Mouse (Mus musculus): ENCODE results near the gene Emp2. TPM values are rescaled to one million over a fixed set of nuclear protein-coding genes. Genes with fewer than 3 reads are reported as not detected.
A peak's percentile ranks its signal among the peaks of the same experiment; 100 is the strongest.

Gene Emp2
- total RNA-seq (2021), result 10 to 100 TPM; 14.7 to 15.5 TPM
- long read RNA-seq, transcript Emp2-201 (5 exons, 3,440 nt), result major isoform, 34 of 37 reads
- long read RNA-seq, partial matches to known transcripts, result 1 of 37 reads
- long read RNA-seq, other reads (novel, unspliced or antisense), result 2 of 37 reads

- DNase-seq (ENCODE audit: low spot score in 2 of 2), result peak in 1 of 2 experiments; percentile 39
Measured at GRCm38 (mm10) chr16:10313646-10314088, at the start of gene Emp2. Emp2 (minus strand) TSS chr16:10313968.

DNA sequence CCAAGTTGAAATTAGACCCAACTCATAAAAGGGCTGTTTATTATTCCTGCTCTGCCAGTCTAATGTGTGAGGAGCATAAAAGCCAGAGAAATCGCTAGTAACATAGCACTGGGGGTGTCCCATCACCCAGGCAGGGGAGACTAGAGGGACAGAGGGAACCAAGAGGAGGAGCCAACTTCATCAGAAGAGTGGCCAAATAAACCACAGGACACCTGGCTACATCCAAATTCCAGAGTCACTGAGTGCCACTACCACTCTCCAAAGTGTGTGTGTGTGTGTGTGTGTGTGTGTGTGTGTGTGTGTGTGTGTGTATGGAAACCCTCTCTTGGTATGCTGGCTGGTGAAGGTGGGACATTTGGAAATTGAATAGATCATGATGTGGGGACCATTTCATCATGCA lies 49.3 kb upstream of the Emp2 start:
- no peak for DNase-seq (ENCODE audit: low spot score in 2 of 2)

DNA sequence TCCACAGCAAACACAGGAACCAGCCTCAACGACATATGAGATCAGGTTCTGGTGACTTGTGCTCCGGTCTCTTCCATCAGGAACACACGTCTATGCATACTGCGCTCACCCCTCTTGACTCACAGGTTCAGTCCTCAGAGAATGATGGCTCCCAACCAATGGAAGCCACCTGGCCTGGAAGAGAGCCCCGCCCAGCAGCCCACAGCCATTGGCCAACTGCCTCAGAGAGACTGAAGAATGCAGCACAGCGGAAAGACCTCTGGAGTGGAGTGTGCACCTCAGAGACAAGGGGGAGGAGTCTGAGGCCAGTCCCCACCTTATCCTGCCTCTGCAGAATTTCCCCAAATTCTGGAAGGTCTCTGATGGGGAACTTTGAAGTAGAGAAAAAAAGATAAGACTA lies 45.5 kb upstream of the Emp2 start:
- DNase-seq (ENCODE audit: low spot score in 2 of 2), result no peak

DNA sequence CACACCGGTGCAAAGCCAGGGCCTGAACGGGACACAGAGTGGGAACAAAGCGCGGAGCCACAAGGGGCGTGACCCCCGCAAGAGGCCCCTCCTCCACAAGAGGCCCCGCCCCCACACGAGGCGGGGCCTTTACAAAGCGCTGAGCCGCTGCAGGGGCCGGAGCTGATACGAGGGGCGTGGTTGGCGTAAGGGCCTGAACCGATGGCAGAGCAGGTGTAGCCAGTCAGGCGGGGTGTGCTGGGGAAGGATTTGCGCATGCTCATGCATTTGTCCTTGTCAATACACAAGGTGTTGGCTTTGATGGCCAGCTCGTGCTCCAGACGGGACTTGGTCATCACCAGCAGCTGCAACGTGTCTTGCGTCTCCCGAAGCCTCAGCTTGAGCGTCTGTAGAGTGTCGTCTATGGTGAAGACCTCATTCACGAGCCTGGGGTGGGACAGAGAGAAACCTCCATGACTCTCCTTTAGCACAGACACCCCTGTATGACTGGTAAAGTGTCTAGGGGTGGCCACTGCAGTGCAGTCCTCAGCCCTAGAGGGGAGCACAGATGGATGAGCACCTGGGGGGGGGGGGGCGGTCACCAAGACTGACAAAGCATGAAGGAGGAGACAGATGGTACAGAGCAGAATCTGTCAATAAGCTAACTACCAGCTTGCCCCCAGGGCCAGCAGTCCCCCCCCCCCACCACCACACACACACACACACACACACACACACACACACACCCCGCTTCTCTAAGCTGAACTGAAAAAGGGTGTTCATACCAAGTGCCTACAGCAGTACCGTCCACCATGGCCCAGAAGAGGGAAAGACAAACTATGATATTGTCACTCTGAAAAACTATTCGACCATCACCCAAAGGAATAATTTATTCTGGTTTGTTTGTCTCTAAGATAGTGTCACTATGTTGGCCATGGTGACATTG lies 44.5 kb upstream of the Emp2 start:
- DNase-seq (ENCODE audit: low spot score in 2 of 2), result no peak

DNA sequence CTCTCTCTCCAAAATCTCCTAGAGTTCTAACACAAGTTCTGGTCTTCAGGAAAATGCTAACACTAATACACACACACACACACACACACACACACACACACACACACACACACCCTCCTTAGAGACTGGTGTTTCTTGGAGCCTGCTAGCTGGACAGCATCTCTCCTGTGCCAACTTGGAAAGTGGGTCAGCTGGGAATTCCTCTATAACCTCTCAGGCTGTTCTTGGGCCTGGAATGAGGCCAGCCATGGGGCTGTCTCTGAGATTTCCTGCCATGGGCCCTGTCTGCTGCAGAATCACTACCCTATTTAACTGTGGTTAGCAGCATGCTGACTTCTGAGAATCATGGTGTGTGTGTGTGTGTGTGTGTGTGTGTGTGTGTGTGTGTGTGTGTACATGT lies 41.2 kb upstream of the Emp2 start:
- DNase-seq (ENCODE audit: low spot score in 2 of 2), result no peak

- no peak for DNase-seq (ENCODE audit: low spot score in 2 of 2)
Measured at GRCm38 (mm10) chr16:10351050-10351636, 37.4 kb upstream of the Emp2 start.

DNA sequence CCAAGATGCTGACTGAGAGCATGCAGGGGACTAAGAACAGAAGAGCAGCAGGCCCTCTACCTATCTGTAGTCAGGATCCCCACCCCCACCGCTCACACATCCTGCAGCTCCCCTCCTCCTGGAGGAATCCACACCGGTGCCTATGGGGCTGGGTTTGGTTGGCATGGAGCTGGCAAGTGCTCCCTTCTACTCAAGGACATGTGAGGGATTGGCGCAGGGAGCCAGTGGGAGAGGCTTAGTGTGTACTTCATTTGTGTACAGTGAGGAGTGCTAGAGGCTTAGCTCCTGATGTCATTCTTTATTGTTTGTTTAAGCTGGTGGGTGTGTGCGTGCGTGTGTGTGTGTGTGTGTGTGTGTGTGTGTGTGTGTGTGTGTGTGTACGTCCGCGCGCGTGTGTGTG lies 36.1 kb upstream of the Emp2 start:
- no peak for DNase-seq (ENCODE audit: low spot score in 2 of 2)

- no peak for DNase-seq (ENCODE audit: low spot score in 2 of 2)
Measured at GRCm38 (mm10) chr16:10349436-10349835, 35.7 kb upstream of the Emp2 start.

GRCm38 (mm10) chr16:10347551-10347950 lies 33.8 kb upstream of the Emp2 start:
- no peak for DNase-seq (ENCODE audit: low spot score in 2 of 2)

DNA sequence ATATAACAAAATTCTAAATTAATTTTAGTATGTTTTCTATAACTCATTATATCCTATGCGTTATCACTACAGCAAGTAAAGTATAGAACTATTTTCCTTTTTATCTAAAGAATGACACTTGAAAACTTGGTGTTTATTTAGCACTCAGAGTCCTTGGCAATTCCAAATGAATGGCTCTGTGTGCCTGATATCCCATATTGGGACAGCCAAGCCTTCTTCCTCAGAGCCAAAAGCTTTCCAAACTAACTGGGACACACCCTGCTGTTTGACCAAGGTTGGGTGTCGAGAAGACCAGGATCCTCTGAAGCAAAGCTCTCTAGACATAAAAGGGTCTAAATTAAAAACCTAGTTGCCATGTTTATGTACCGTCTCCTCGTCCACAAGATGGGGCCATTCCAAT lies 27.3 kb upstream of the Emp2 start:
- no peak for DNase-seq (ENCODE audit: low spot score in 2 of 2)

- no peak for DNase-seq (ENCODE audit: low spot score in 2 of 2)
Measured at GRCm38 (mm10) chr16:10339930-10340329, 26.2 kb upstream of the Emp2 start.

GRCm38 (mm10) chr16:10338601-10339000 lies 24.8 kb upstream of the Emp2 start:
- peak; percentile 40 to 84 for DNase-seq (ENCODE audit: low spot score in 2 of 2)

DNA sequence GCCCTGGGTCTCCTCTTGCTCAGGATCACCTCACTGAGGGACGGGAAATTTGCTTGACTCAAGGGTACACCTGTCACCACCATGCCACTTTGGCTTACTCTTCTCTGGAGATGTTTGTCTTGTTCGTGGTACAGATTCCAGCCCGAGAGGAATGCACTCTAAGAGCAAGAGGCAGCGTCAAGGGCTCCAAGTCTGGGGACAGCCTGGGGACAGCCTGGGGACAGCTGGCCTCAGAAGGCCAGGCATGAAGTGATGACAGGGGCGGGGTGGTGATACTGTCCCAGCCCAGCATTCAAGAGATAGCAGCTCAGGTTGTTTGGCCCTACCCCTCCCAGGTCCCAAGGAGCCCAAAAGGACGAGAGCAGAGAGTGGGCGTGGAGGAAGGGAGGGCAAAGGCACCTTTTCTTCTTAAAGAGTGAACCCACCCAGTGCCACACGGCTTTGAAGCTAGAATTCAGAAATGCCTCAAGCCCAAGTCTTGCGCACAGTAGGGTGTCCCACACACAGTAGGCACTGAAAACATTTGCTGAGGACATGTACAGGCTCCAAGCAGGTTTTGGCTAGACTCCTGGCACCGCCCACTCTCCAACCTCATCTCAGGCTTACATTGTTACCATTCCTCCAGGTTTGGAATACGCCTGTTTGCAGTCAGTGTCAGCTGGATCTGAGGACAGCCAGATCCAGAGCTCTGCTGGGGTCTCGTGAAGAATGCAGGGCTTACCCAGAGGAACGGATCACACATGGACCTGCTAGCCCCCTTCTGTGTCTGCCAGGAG lies 23.8 kb upstream of the Emp2 start:
- DNase-seq (ENCODE audit: low spot score in 2 of 2), result peak in 1 of 2 experiments; percentile 64

- peak; percentile 46 to 68 for DNase-seq (ENCODE audit: low spot score in 2 of 2)
Measured at GRCm38 (mm10) chr16:10336454-10337421, 23.0 kb upstream of the Emp2 start.

GRCm38 (mm10) chr16:10335953-10336352 lies 22.2 kb upstream of the Emp2 start:
- DNase-seq (ENCODE audit: low spot score in 2 of 2), result no peak

DNA sequence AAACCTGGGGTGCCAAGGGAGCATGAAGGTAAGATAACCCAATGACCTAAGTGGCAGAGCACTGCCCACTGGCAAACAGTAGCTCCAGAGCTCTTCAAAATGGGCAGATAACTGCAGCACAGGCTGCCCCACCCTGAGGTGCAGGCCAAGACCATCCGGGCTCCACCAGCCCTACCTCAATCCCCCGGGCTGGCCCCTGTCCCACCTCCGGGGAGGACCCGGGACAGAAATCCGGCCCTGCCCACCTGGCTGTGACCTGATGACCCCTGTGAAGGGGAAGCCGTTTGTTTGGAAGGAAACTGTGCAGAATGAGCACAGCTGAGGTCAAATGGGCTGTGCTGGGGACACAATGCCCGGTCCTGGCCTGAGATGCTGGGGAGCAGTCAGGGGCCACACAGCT lies 19.0 kb upstream of the Emp2 start:
- DNase-seq (ENCODE audit: low spot score in 2 of 2), result no peak

GRCm38 (mm10) chr16:10330586-10331495 lies 17.1 kb upstream of the Emp2 start:
- DNase-seq (ENCODE audit: low spot score in 2 of 2), result no peak

- DNase-seq (ENCODE audit: low spot score in 2 of 2), result no peak
Measured at GRCm38 (mm10) chr16:10327563-10328333, 14.0 kb upstream of the Emp2 start.

Data from layer of hippocampus, adult 18-20 months (tissue).